Mouse (Mus musculus) layer of hippocampus, adult 2 months (tissue): ENCODE measurements around the gene Pitpnb. TPM values are rescaled to one million over a fixed set of nuclear protein-coding genes. Genes with fewer than 3 reads are reported as not detected.

Experiments
- DNase-seq, 2 experiments: peaks; one replicate each; pipeline ENCODE4 v3.0.0; 2022; ENCODE audit warnings: low spot score in 2 of 2
- H3K27ac ChIP-seq: fragments of 200-600 bp; 2 replicates; pipeline ENCODE4 v1.8.1; 2022
- H3K4me3 ChIP-seq: fragments of 200-600 bp; 2 replicates; pipeline ENCODE4 v1.8.1; 2022; ENCODE audit warnings: mild to moderate bottlenecking
- CTCF ChIP-seq: fragments of 200-600 bp; conservative IDR thresholded peaks from 2 replicates; pipeline ENCODE4 v1.8.1; 2022; ENCODE audit warnings: antibody characterized with exemption, mild to moderate bottlenecking, moderate library complexity
- total RNA-seq, 2 experiments: library from RNA; stranded (reverse); gene quantifications; 2 replicates each; pipeline ENCODE4 v1.2.3; 2021

Pitpnb gene
- total RNA-seq, 2 experiments from 2014 or later, result 80.2 to 82.3 TPM

DNA sequence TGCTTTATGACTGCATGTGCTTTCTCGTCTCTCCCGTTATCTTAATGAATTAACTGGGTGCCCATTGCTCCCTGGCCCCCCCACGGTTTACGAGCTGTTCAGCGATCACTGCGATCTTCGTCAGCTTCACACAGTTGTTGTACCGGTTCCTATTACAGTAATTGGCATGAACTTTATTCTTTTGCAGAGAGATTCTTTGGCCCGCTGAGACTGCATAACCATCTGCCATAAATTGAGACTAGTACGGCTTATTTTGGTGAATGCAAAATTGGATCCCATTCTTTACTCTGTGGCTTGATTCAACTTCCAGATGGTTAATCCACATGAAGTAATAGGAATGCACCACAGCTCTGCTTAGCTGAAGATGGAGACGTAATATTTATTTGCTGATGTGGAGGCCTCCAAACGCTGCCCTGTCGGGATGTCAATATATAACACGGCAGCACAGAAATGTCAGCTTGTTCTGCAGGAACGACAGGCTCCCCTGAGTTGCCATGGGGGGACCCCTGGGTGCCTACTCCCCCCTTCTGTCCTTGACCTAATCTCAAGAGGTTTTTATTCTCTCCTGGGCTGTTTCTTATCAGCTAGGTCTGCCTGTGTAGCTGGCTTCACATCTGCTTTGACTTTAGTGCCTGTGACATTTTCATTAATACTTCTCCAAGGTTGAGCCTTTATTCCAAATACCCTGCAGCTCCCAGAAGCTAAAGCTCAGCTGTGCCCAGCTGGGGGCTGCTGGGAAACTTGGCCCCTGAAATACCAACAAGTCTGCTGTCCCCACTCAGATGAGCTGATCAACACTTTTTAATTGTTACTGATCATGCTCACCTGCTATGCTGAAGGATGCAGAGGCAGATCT lies 63.9 kb downstream of the Pitpnb start:
- no peak for TF ChIP-seq CTCF
- peak; percentile 36 to 74 for DNase-seq
- Histone ChIP-seq H3K27ac (no peak overlapping the region), H3K4me3 (peak overlapping the region; percentile 30; the same call in 1 of the 2 replicates)

DNA sequence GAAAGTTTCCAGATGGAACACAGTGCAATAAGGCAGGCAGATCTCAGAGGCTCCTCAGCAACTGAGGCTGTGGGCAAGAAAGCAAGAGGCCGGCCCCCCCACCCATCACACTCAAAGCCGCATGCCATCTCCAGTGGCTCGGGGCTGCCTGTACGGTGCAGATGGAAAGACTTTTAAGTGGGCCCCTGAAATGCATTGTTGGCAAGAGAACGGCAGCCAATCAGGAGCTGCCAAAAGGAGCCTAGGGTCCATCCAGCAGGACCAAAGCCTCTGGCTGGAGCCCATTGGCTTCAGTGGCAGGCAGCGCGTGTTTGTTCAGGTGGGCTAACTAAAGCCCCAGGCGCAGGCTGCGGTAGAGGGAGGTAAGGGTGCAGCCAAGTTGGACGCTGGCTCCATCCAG lies 65.2 kb downstream of the Pitpnb start:
- TF ChIP-seq CTCF, result no peak
- Histone ChIP-seq H3K4me3 (no peak overlapping the region), H3K27ac (no peak overlapping the region)
- no peak for DNase-seq

DNA sequence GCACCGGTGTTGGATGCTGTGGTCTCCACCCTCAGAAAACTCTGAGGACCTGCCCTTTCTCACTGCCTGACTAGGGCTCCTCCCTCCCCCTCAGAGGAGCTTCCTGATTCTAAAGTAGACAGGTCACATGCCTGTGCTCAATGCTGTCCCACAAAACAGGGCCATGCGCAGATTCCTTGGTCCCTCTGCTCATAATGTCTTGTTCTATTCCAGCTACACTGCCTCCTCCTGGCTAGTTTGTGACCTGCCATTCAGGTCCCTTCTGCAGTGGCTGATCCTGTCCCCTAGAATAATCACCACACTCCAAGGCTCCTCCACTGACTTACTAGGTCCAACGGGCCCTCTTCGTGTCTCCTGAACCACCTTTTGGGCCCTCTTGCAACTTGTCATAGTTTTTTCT lies 65.6 kb downstream of the Pitpnb start:
- H3K27ac ChIP-seq, result no peak overlapping the region
- no peak overlapping the region for H3K4me3 ChIP-seq
- DNase-seq, result no peak
- TF ChIP-seq CTCF, result peak; percentile 29; the same call in 1 of the 2 replicates

DNA sequence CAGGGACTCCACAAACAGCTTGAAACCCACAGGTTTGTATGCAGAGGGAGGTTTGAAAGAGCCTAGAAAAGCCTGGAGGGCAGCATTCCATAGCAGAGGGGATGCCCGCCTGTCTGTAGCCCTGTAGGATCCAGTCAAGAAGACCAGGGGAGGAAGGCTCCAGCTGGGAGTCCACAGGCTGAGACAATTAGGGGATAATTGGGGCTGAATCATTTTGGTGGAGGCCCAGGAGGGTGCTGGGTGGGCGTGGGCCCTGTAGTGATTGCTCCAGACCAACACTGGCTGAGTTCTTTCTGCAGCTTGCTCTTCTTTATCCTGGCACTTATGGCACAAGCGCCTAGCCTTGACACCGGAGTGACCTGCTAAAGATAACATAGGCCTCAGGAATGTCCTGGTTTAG lies 67.9 kb downstream of the Pitpnb start:
- DNase-seq, result no peak
- TF ChIP-seq CTCF, result no peak
- H3K4me3 ChIP-seq, result no peak overlapping the region
- no peak overlapping the region for H3K27ac ChIP-seq

DNA sequence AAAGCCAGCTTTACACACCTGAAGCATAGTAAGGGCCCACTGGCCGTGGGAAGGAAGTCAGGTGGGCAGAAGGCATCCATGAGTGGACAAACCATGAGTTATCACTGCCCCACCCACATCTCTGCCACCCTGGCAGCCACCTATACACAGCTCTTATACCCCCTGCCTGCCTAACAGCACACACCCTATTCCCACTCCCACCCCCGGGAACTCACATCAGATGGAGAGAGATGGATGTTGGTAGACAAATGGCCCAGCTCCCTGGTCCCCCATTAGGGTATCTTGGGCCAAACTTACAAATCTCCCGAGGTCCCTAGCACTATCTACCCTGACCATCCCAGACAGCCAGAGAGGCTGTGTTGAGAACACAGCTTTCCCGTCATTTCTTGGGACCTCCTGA lies 68.7 kb downstream of the Pitpnb start:
- DNase-seq, result no peak
- no peak for TF ChIP-seq CTCF
- H3K4me3 ChIP-seq, result no peak overlapping the region
- H3K27ac ChIP-seq, result no peak overlapping the region

DNA sequence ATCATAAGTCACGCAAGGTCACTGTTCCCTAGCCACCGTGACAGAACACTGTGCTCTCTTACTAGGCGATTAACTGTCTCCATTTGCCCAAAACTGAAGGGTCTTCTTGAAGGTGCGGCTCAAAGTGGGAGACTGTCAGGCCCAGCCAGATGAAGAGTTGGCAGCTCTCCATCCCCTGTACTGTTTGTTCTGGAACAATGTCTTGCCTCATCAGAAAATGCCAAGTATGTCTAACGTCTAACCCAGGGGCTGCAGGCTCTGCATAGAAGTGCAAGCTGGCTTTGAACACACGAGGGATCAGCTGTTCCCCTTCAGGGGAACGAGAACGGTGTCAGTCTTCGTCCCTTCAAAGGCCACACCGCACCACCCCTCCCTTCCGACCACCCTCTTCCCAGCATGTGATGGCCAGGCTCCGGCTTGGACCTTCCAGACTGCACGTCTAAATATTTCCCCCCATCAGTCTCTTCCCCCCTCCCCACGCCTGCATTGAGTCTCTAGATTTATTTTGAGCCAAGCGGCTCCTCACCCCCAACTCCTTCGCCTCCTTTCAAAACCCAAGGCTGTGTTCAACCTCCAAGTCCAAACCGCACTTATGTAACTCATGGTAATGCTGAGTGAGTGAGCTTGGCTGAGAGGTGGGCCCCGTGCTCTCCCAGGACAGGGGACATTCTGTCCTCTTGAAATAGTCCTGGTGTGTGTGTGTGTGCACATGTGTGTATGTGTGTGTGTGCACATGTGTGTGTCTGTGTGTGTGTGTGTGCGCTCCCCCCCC lies 71.5 kb downstream of the Pitpnb start:
- Histone ChIP-seq H3K27ac (no peak overlapping the region), H3K4me3 (no peak overlapping the region)
- DNase-seq, result no peak
- TF ChIP-seq CTCF, result no peak

DNA sequence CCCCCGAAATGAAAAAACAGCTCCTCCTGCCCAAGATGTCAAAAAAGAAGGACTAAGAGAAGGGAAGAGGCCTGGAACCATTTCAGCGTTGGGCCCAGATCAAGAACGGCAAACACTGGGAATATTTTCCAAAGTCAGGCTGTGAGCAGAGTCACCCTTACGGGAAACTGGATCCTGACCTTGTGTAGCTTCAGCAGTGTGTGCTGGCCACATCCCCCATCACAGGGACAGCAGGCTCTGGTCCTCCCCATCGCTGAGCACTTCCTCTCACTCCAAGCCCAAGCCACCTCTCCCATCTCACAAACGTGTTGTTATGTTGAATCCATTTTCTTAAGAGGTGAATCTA lies 72.1 kb downstream of the Pitpnb start:
- no peak for DNase-seq
- no peak for TF ChIP-seq CTCF
- Histone ChIP-seq H3K27ac (no peak overlapping the region), H3K4me3 (no peak overlapping the region)

DNA sequence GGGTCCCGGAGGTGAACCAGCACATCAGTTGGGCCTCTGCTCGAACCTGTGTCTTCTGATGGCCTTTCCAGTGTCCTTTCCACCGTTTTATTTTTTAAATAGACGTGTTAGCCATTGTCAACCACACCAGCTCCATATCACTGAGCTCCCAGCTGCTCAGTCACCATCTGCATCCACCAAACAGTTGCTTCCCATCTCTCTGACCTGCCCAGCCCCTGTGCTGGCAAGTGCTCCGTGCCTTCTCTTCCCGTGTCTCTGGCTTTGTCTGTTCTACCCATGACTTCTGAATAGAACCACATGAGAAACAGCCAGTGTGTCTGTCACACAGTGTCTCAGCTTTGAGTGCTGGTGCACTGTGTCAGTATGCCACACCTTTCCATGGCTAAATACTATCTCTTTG lies 74.2 kb downstream of the Pitpnb start:
- Histone ChIP-seq H3K27ac (no peak overlapping the region), H3K4me3 (no peak overlapping the region)
- DNase-seq, result no peak
- no peak for TF ChIP-seq CTCF

DNA sequence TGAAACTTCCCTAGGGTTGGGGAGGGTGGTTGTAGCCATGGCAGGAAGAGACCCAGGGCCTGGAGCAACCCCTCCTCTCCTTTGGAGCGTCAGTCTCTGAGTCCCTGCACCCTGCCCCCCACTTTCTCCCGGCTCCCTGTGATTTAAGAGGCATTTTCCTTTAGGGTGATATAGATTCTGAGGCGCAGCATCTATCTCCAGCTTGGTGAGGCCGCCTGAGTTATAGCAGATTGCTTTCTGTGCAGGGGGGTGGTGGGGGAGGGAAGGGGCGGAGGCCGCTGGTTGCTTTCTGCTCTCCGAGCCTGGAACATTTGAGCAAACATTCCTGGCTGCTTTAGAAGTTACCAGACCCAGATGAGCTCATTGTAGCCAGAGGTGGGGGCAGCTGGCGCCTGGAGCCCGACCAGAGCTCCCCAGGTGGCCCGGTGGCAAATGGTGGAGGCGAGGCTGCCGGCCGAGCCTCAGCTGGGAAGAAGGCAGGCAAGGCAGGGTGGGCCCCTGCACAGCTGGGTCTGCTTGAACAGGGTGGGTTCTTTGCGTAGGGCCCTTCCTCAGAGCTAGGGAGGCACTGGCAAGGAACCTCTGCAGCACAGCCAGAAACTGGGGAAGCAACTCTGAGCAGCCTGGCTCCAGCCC lies 78.0 kb downstream of the Pitpnb start:
- no peak for DNase-seq
- Histone ChIP-seq H3K27ac (no peak overlapping the region), H3K4me3 (no peak overlapping the region)
- TF ChIP-seq CTCF, result no peak

DNA sequence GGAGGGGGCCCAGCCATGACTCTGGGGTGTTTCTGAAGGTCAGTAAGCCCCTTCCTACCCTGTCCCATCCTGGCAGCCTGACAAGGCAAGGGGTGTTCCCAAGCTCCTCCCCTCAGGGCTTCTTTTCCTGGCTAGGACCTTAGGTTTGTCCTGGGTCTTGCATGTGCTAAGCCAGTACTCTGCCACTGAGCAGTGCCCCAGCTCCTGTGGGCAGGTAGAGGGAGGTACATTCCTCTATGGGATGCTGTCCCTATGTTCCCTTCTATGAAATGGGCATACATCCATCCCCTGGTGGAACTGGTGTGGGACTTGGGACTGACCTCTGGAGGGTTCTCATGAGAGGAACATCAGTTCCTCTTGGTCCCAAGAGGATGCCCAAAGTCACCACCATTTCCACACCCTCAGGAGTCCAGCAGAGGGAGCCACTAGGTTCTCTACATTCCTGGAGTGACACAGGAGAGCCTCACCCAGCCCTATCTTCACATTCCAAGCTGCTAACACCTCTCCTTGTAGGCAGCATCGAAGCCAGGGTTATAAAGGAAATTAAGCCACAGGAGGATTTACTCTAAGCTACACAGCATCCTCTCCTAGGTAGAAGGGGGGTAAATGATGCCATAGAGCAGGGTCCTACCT lies 79.0 kb downstream of the Pitpnb start:
- TF ChIP-seq CTCF, result peak; percentile 76
- DNase-seq, result no peak
- Histone ChIP-seq H3K27ac (no peak overlapping the region), H3K4me3 (no peak overlapping the region)

DNA sequence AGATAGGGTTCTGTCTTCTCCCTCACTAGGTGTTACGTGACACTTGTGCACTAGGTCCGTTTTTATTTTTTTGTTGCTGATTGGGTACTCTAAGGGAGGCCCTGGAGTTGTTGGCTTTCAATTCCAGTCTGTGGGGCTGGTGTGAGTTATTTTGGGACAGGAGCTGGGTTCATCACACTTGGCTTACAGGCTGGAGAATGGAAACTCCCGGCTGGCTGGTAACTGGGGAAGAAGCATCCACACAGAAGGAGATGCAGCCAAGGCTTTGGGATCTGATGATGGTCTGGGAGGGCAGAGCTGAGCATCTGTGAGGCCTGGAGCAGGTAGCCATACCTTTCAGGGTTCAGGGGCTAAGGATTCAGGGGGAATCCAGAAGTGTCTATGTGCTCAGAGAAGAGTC lies 80.1 kb downstream of the Pitpnb start:
- TF ChIP-seq CTCF, result no peak

DNA sequence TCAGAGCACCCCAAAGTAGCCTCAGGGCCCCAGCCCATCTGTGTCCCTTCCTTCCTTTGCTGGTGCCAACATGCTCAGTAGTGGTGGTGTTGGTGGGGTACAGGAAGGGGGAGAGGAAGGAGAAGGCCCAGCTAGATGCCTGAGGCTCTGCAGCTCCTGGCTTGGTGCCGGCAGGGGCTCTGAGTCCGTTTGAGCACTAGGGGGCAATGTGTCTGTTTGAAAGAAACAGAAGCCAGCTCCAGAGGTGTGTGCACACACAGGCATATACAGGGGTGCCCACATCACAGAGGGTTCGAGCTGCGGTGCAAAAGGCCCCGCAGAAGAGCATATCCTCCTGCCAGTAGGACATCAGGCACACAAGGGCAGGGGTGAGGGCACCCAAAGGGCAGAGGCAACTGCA lies 83.6 kb downstream of the Pitpnb start:
- Histone ChIP-seq H3K27ac (no peak overlapping the region), H3K4me3 (no peak overlapping the region)
- peak; percentile 89 for TF ChIP-seq CTCF
- peak; percentile 78 to 88 for DNase-seq

More for the DNA sequence above, 80.1 kb downstream of the Pitpnb start:
- DNase-seq, result no peak
- no peak overlapping the region for H3K4me3 ChIP-seq
- no peak overlapping the region for H3K27ac ChIP-seq

DNA sequence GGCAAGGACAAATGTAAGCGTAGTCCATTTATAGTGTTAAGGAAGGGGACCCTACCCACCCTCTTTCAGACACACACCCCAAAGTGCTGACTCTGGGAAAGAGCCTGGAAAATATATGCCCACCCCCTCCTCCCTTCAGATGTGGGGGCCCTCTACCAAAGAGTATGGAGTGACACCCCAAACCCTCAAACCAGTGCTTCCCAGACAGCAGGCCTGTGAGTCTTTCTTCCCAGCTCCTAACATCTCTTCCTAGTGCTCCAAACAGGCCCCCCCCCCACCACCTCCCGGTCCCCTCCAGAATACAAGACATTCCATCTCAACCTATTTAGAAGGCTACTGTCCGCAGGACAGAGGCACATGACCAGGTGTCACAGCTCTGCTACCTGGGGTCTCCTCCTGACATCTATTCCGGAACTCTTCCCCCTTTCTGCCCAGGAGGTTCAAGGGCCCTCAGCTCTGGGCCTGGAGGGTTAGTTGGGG lies 84.2 kb downstream of the Pitpnb start:
- TF ChIP-seq CTCF, result no peak
- Histone ChIP-seq H3K4me3 (no peak overlapping the region), H3K27ac (no peak overlapping the region)
- DNase-seq, result no peak
